Mouse (Mus musculus) heart, postnatal 0 days (tissue): ENCODE measurements around the gene BC005561. TPM values are rescaled to one million over a fixed set of nuclear protein-coding genes. Genes with fewer than 3 reads are reported as not detected.
"Not testable (repeated sequence)": the region's sequence is repeated elsewhere in the genome, so short reads cannot be mapped to it uniquely, and the experiment has no call there.

Experiments
- ATAC-seq: fragments of 200-750 bp; cut with Nextera tagmentation; 2 replicates; pipeline ENCODE4 v1.8.0; 2017; ENCODE audit warnings: low read depth, moderate number of reproducible peaks, moderate library complexity; ENCODE audit not compliant: insufficient read depth
- DNase-seq: peaks from one replicate; pipeline ENCODE4 v3.0.0-alpha.2; 2016; ENCODE audit warnings: low spot score
- H3K27ac ChIP-seq: fragments of 300-500 bp; sonication (generic); 2 replicates; pipeline ENCODE4 v1.5.1; 2014; ENCODE audit warnings: low read depth, mild to moderate bottlenecking
- H3K27me3 ChIP-seq: fragments of 300-500 bp; sonication (generic); 2 replicates; pipeline ENCODE4 v1.6.1; 2014; ENCODE audit warnings: low read length, mixed read lengths; ENCODE audit not compliant: control insufficient read depth, insufficient read depth
- H3K36me3 ChIP-seq: fragments of 300-500 bp; sonication (generic); replicated peaks from 2 replicates; pipeline ENCODE4 v1.6.1; 2014; ENCODE audit warnings: low read length, mixed read lengths; ENCODE audit not compliant: control insufficient read depth, insufficient read depth
- H3K4me1 ChIP-seq: fragments of 300-500 bp; sonication (generic); 2 replicates; pipeline ENCODE4 v1.6.1; 2014; ENCODE audit warnings: antibody characterized with exemption; ENCODE audit not compliant: control insufficient read depth, insufficient read depth
- H3K4me2 ChIP-seq: fragments of 300-500 bp; sonication (generic); 2 replicates; pipeline ENCODE4 v1.6.1; 2014; ENCODE audit warnings: low read depth, mild to moderate bottlenecking, low read length, moderate library complexity
- H3K4me3 ChIP-seq: fragments of 300-500 bp; sonication (generic); 2 replicates; pipeline ENCODE4 v1.5.1; 2014; ENCODE audit warnings: low read depth, low read length
- H3K9ac ChIP-seq: fragments of 300-500 bp; sonication (generic); replicated peaks from 2 replicates; pipeline ENCODE4 v1.6.1; 2014; ENCODE audit warnings: low read depth, low read length, mixed read lengths
- H3K9me3 ChIP-seq: fragments of 300-500 bp; sonication (generic); replicated peaks from 2 replicates; pipeline ENCODE4 v1.6.1; 2016; ENCODE audit warnings: low read length; ENCODE audit not compliant: control insufficient read depth
- CTCF ChIP-seq: IDR thresholded peaks from 2 replicates; pipeline ENCODE4 v1.5.1; 2016; ENCODE audit warnings: antibody characterized with exemption, control low read depth, low read depth
- EP300 ChIP-seq: IDR thresholded peaks from 2 replicates; pipeline ENCODE4 v1.6.1; 2016; ENCODE audit warnings: antibody characterized with exemption, low read depth
- WGBS: fragments of 180-500 bp; shearing (Covaris S2); extraction: QIAGEN DNeasy Blood & Tissue Kit; methylation state at CpG from one replicate; pipeline ENCODE4 v1.1.7; 2014; 5-methylcytosine and 5-hydroxymethylcytosine counted together
- polyA plus RNA-seq: library from polyadenylated mRNA; unstranded; fragments of >200 nt; fragmentation: Nextera tagmentation; extraction: Ambion mirVana; gene quantifications from 2 replicates; pipeline ENCODE4 v1.2.1, GENCODE M21; 2015
- total RNA-seq: library from RNA; depleted of rRNA; stranded (reverse); fragments of >200 nt; gene quantifications from 2 replicates; pipeline ENCODE4 v1.2.3, GENCODE M21; 2014; ENCODE audit warnings: low replicate concordance; rRNA removed

BC005561 gene
- total and polyA plus RNA-seq, 2 experiments from 2014 or later: 3.5 to 5.6 TPM

DNA sequence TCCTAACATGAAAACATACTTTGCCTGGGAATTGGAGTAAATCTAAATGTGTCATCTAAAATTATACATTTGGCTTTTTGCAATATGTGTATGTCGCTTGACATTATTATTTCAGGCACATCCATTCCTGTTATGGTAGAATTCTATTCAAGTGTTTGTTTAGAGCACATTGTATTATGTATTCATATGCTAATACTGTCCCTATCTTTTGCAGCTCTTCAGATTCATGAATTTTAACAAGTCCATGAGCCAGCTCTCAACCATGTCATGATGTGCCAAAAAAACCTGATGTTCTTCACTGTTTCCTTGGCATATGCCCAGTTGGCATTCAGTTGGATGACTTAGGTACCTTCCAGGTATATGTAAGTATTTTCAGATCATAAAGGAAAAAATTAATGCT lies 30.5 kb downstream of the BC005561 start:
- Histone ChIP-seq H3K36me3 (peaks cover 39% of the 10 kb centered on the region), H3K4me2 (no peak overlapping the region), H3K4me3 (no peak overlapping the region), H3K9me3 (no peaks in the 10 kb centered on the region), H3K4me1 (no peaks in the 10 kb centered on the region), H3K9ac (no peak overlapping the region), H3K27me3 (no peaks in the 10 kb centered on the region), H3K27ac (no peak overlapping the region)
- ATAC-seq (no peak), DNase-seq (no peak)
- TF ChIP-seq EP300: no peak
- TF ChIP-seq CTCF: no peak
- WGBS: 98% methylated on average over 1 of the region's 1 CpGs

DNA sequence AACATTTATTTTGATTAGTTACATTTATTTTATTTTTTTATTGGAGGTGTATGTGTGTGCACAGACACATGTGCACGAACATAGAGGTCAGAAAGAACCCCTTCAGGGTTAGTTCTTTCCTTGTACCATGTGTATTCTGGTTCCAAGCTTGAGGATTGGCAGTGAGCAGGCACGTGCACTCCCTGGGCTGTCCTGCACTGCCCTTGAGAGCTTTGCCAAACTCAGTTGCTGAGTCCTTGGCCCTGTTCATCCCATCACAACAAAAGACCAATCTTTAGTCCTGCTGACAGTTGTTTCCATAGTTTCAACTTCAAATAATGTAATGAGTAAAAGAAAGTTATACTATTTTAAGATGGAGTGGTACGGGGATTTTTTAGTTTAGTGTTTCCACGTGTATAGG lies 31.2 kb downstream of the BC005561 start:
- Histone ChIP-seq H3K9me3 (no peaks in the 10 kb centered on the region), H3K27ac (no peak overlapping the region), H3K4me3 (no peak overlapping the region), H3K4me2 (no peak overlapping the region), H3K4me1 (no peaks in the 10 kb centered on the region), H3K9ac (no peak overlapping the region), H3K27me3 (no peaks in the 10 kb centered on the region), H3K36me3 (peaks cover 39% of the 10 kb centered on the region)
- no peak for TF ChIP-seq EP300
- TF ChIP-seq CTCF: no peak
- DNase-seq: no peak
- 89% methylated on average over 4 of the region's 4 CpGs for WGBS
- ATAC-seq: no peak

DNA sequence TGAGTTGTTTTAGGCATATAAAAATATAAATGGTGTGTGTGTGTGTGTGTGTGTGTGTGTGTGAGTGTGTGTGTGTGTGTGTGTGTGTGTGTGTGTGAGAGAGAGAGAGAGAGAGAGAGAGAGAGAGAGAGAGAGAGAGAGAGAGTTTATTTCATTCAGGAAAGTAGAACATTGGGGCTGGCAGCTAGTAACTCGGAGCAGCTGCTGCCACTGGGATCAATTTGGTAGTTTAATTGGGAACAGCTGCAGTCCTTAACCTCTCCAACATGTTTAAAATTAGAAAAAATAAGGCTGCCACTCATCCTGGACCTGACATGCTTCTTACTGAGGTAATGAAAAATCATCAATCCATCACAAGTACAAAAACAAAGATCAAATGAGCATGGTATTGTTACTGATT lies 59.9 kb downstream of the BC005561 start:
- H3K9ac ChIP-seq, H3K36me3 ChIP-seq, DNase-seq, H3K27ac ChIP-seq, H3K4me1 ChIP-seq, H3K9me3 ChIP-seq, ATAC-seq, H3K27me3 ChIP-seq, H3K4me2 ChIP-seq, H3K4me3 ChIP-seq: not testable (repeated sequence)
- WGBS: 44% methylated on average over 1 of the region's 1 CpGs

- Histone ChIP-seq H3K27ac (peak overlapping the region; percentile 93), H3K36me3 (0 out of 2 replicates have a peak, but pooled peaks cover 6% of the 10 kb centered on the region), H3K4me1 (peaks cover 5% of the 10 kb centered on the region; the same call in 1 of the 2 replicates), H3K4me3 (peak overlapping the region; percentile 68), H3K4me2 (peak overlapping the region; percentile 44), H3K27me3 (no peaks in the 10 kb centered on the region), H3K9ac (0 out of 2 replicates have a peak overlapping the region, but pooled peaks have one; percentile 76), H3K9me3 (peaks cover 11% of the 10 kb centered on the region; the same call in 1 of the 2 replicates)
- ATAC-seq (no peak), DNase-seq (no peak)
- WGBS: 47% methylated on average over 6 of the region's 6 CpGs
- no peak for TF ChIP-seq EP300
- no peak for TF ChIP-seq CTCF
These were observed 62.6 kb downstream of the BC005561 start for GRCm38 (mm10) chr5:104570766-104571165.

GRCm38 (mm10) chr5:104571282-104571921 lies 63.2 kb downstream of the BC005561 start:
- not testable (repeated sequence) for H3K27me3 ChIP-seq, H3K36me3 ChIP-seq, H3K4me1 ChIP-seq
- peaks cover 11% of the 10 kb centered on the region; the same call in 1 of the 2 replicates for H3K9me3 ChIP-seq
- H3K27ac ChIP-seq: peak overlapping the region; percentile 93
- peak overlapping the region; percentile 68 for H3K4me3 ChIP-seq
- ATAC-seq (peak; percentile 99), DNase-seq (peak; percentile 83)
- 2% methylated on average over 18 of the region's 19 CpGs for WGBS
- H3K4me2 ChIP-seq: peak overlapping the region; percentile 61
- H3K9ac ChIP-seq: peak overlapping the region; percentile 76

Other genes starting within 250 kb of the BC005561 start
- gene Ibsp, start 209.2 kb upstream of the BC005561 start, total RNA-seq: not detected in 2 replicates
- not detected in 2 replicates for gene Ibsp, start 209.2 kb upstream of the BC005561 start, polyA plus RNA-seq
- not detected in 2 replicates for gene Mepe, start 183.0 kb upstream of the BC005561 start, total RNA-seq
- not detected in 2 replicates for gene Mepe, start 183.0 kb upstream of the BC005561 start, polyA plus RNA-seq
- 0.53 and 3.4 TPM in 2 replicates for gene Spp1, start 73.2 kb upstream of the BC005561 start, total RNA-seq
- 11.2 and 34.8 TPM in 2 replicates for gene Spp1, start 73.2 kb upstream of the BC005561 start, polyA plus RNA-seq
- 15.4 and 29.4 TPM in 2 replicates for gene Pkd2, start 48.9 kb upstream of the BC005561 start, total RNA-seq
- gene Pkd2, start 48.9 kb upstream of the BC005561 start, polyA plus RNA-seq: 4.5 and 4.7 TPM in 2 replicates